In genomic region chr6:131385469-131385868, GRCm38 (mm10) we compare ENCODE assay signal across 12 mouse cellular contexts. TPM values are rescaled to one million over a fixed set of nuclear protein-coding genes. Genes with fewer than 3 reads are reported as not detected.
DNase-seq lines count a peak whose midpoint lies in the region; ATAC-seq and TF ChIP-seq lines count a peak whose summit lies in the region.
"Had no signal": no experiment of that assay in that cellular context is flagged by ENCODE, and none has a peak within 500 bp of the region (broad histone marks: within the 10 kb centered on the region; RNA-seq: fewer than 3 reads in every experiment).

No protein-coding gene starts in this region.

- H3K79me2 ChIP-seq in heart, adult 2 months (replicated peaks; ENCODE audit: control insufficient read depth, insufficient read depth, low read length): no peaks in the 10 kb centered on the region; the same call in 1 of the 2 replicates

- no peak for TF ChIP-seq CTCF in heart, adult 2 months (IDR thresholded peaks at IDR 0.05)
- TF ChIP-seq CTCF in bone marrow macrophage, adult 2 months (IDR thresholded peaks at IDR 0.05; ENCODE audit: low read depth, low read length): no peak

- no peaks in the 10 kb centered on the region for H3K27me3 ChIP-seq in heart, adult 2 months (ENCODE audit: control insufficient read depth, insufficient read depth, low read length)
- H3K27me3 ChIP-seq in liver, embryonic 11.5 days (replicated peaks; ENCODE audit: control insufficient read depth, insufficient read depth, low read length): no peaks in the 10 kb centered on the region
- H3K27me3 ChIP-seq: forebrain, embryonic 15.5 days had no signal

- 0 out of 2 replicates have a peak overlapping the region, but pooled peaks have one; percentile 2 for H3K27ac ChIP-seq in heart, adult 2 months
- no peak overlapping the region for H3K27ac ChIP-seq in liver, embryonic 11.5 days (ENCODE audit: low read depth, low read length)
- no peak overlapping the region for H3K27ac ChIP-seq in bone marrow macrophage, adult 2 months (ENCODE audit: insufficient read depth, low read depth, low read length)
- H3K27ac ChIP-seq: forebrain, embryonic 15.5 days; neural tube, embryonic 12.5 days had no signal

- H3K9me3 ChIP-seq in liver, embryonic 11.5 days (ENCODE audit: control insufficient read depth, low read length): no peaks in the 10 kb centered on the region
- H3K9me3 ChIP-seq: forebrain, embryonic 15.5 days; neural tube, embryonic 12.5 days had no signal

- peaks cover 27% of the 10 kb centered on the region for H3K36me3 ChIP-seq in heart, adult 2 months (ENCODE audit: control insufficient read depth, insufficient read depth, low read length)
- H3K36me3 ChIP-seq in liver, embryonic 11.5 days (ENCODE audit: control insufficient read depth, insufficient read depth, low read length): peaks cover 12% of the 10 kb centered on the region
- H3K36me3 ChIP-seq: neural tube, embryonic 12.5 days had no signal

- WGBS in heart, adult 2 months: 82% methylated on average over 1 of the region's 1 CpGs
- 75% methylated on average over 1 of the region's 1 CpGs for WGBS in liver, embryonic 11.5 days

- peak overlapping the region; percentile 71 for H3K4me2 ChIP-seq in liver, embryonic 11.5 days
- H3K4me2 ChIP-seq: forebrain, embryonic 15.5 days; neural tube, embryonic 12.5 days had no signal

- ATAC-seq in liver, embryonic 11.5 days (replicated peaks; ENCODE audit: low FRiP score): no peak
- ATAC-seq: forebrain, embryonic 15.5 days had no signal

- intact Hi-C loops in heart, adult 2 months (cut with DNase I): no loop called here

- peaks cover 18% of the 10 kb centered on the region for H3K4me1 ChIP-seq in heart, adult 2 months (ENCODE audit: control insufficient read depth, insufficient read depth, low read length)
- peaks cover 30% of the 10 kb centered on the region for H3K4me1 ChIP-seq in liver, embryonic 11.5 days (replicated peaks; ENCODE audit: control insufficient read depth, insufficient read depth, low read length)
- peaks cover 42% of the 10 kb centered on the region for H3K4me1 ChIP-seq in bone marrow macrophage, adult 2 months (ENCODE audit: control insufficient read depth, insufficient read depth, low read length)

- DNase-seq in heart, adult 2 months: no peak
- no peak for DNase-seq in heart, postnatal 4 days
- DNase-seq in liver, embryonic 11.5 days (ENCODE audit: low spot score): no peak
- no peak for DNase-seq in liver
- peak; percentile 43 for DNase-seq in skeletal muscle tissue, adult 2 months (ENCODE audit: low read depth, low spot score)
- DNase-seq in thymus, postnatal 10 days (ENCODE audit: low spot score in 2 of 2): no peak
- DNase-seq in right cerebral cortex, adult 18-20 months: no peak
- DNase-seq: kidney, adult 18-20 months had no signal

- TF ChIP-seq EP300 in heart, adult 2 months (IDR thresholded peaks at IDR 0.05; ENCODE audit: insufficient read depth, low read depth, low read length): no peak

- no peak overlapping the region for H3K4me3 ChIP-seq in heart, adult 2 months
- H3K4me3 ChIP-seq in liver, embryonic 11.5 days (ENCODE audit: low read depth, low read length): peak overlapping the region; percentile 96
- peak overlapping the region; percentile 28 for H3K4me3 ChIP-seq in bone marrow macrophage, adult 2 months (ENCODE audit: insufficient read depth, low read length)
- H3K4me3 ChIP-seq: forebrain, embryonic 15.5 days; neural tube, embryonic 12.5 days had no signal

- H3K9ac ChIP-seq in heart, adult 2 months (ENCODE audit: low read depth, low read length): no peak overlapping the region
- H3K9ac ChIP-seq in liver, embryonic 11.5 days (ENCODE audit: low read depth, low read length): no peak overlapping the region
- H3K9ac ChIP-seq: forebrain, embryonic 15.5 days; neural tube, embryonic 12.5 days had no signal

- TF ChIP-seq POLR2A in heart, adult 2 months (IDR thresholded peaks at IDR 0.05; ENCODE audit: insufficient read depth, low read depth, low read length): no peak
- TF ChIP-seq POLR2A in bone marrow macrophage, adult 2 months (IDR thresholded peaks at IDR 0.05; ENCODE audit: borderline replicate concordance, low read depth, low read length): no peak

RNA-seq across cellular contexts. Expression of gene Ybx3, which starts 2.8 kb away (rescaled TPM):
- 100 to 1,000 TPM; 246 to 262 TPM for total RNA-seq in heart, adult 2 months (2021)
- 72.1 and 87.2 TPM in 2 replicates for polyA plus RNA-seq in heart, adult 2 months (2012; rRNA removed)
- total RNA-seq in heart, postnatal 4 days (2021): 100 to 1,000 TPM; 274 to 277 TPM
- 104 and 125 TPM in 2 replicates for polyA plus RNA-seq in liver, embryonic 11.5 days (2014; fragmentation: Nextera tagmentation; extraction: Ambion mirVana)
- polyA plus RNA-seq in bone marrow macrophage, adult 2 months (2012; ENCODE audit: insufficient read depth, insufficient read length, missing spikeins): 46.1 and 59.4 TPM in 2 replicates

RNA-seq across cellular contexts. Expression of gene Styk1, which starts 32.1 kb away (rescaled TPM):
- total RNA-seq in heart, adult 2 months (2021): under 1 TPM; 0.08 to 0.09 TPM
- polyA plus RNA-seq in heart, adult 2 months (2012; rRNA removed): 0.12 and 0.23 TPM in 2 replicates
- under 1 TPM; 0.21 to 0.36 TPM for total RNA-seq in heart, postnatal 4 days (2021)
- polyA plus RNA-seq in liver, embryonic 11.5 days (2014; fragmentation: Nextera tagmentation; extraction: Ambion mirVana): 1.1 TPM in 2 replicates
- not detected in 2 replicates for polyA plus RNA-seq in bone marrow macrophage, adult 2 months (2012; ENCODE audit: insufficient read depth, insufficient read length, missing spikeins)
- total RNA-seq: granulocyte monocyte progenitor cell, adult 5-6 weeks had no signal
